Mouse (Mus musculus): ENCODE results near the gene Uncx.

Gene Uncx

GRCm38 (mm10) chr5:139561363-139562001, 18.2 kb downstream of the Uncx start:
- Histone ChIP-seq H3K27me3 (ENCODE audit: insufficient read depth, low read length) (peaks cover 88% of the 10 kb centered on the region), H3K4me1 (replicated peaks; ENCODE audit: low read depth, low read length) (peaks cover 42% of the 10 kb centered on the region)
- TF ChIP-seq CTCF (conservative IDR thresholded peaks at IDR 0.05; ENCODE audit: low read length) = no peak
- TF ChIP-seq NANOG (IDR thresholded peaks at IDR 0.05; ENCODE audit: borderline replicate concordance, low read length) = no peak
- TF ChIP-seq POU5F1 (IDR thresholded peaks at IDR 0.05; ENCODE audit: borderline replicate concordance, low read length) = no peak

GRCm38 (mm10) chr5:139564663-139565062, 21.4 kb downstream of the Uncx start:
- TF ChIP-seq NANOG (IDR thresholded peaks at IDR 0.05; ENCODE audit: borderline replicate concordance, low read length) (no peak), CTCF (conservative IDR thresholded peaks at IDR 0.05; ENCODE audit: low read length) (no peak), POU5F1 (IDR thresholded peaks at IDR 0.05; ENCODE audit: borderline replicate concordance, low read length) (no peak)
- Histone ChIP-seq H3K9me3 (ENCODE audit: low read length) (no peaks in the 10 kb centered on the region), H3K4me1 (replicated peaks; ENCODE audit: low read depth, low read length) (peaks cover 23% of the 10 kb centered on the region), H3K36me3 (ENCODE audit: insufficient read depth, low read length) (no peaks in the 10 kb centered on the region), H3K27me3 (ENCODE audit: insufficient read depth, low read length) (peaks cover 79% of the 10 kb centered on the region), H3K4me3 (replicated peaks; ENCODE audit: low read length) (no peak overlapping the region)

More at GRCm38 (mm10) chr5:139561363-139562001, 18.2 kb downstream of the Uncx start:
- peaks cover 4% of the 10 kb centered on the region; the same call in 1 of the 2 replicates for H3K9me3 ChIP-seq (ENCODE audit: low read length)
- no peaks in the 10 kb centered on the region for H3K36me3 ChIP-seq (ENCODE audit: insufficient read depth, low read length)
- no peak overlapping the region for H3K4me3 ChIP-seq (replicated peaks; ENCODE audit: low read length)

GRCm38 (mm10) chr5:139565462-139565861, 22.2 kb downstream of the Uncx start:
- Histone ChIP-seq H3K4me3 (replicated peaks; ENCODE audit: low read length) (no peak overlapping the region), H3K36me3 (ENCODE audit: insufficient read depth, low read length) (no peaks in the 10 kb centered on the region), H3K9me3 (ENCODE audit: low read length) (no peaks in the 10 kb centered on the region), H3K4me1 (replicated peaks; ENCODE audit: low read depth, low read length) (peaks cover 16% of the 10 kb centered on the region), H3K27me3 (ENCODE audit: insufficient read depth, low read length) (peaks cover 77% of the 10 kb centered on the region)
- TF ChIP-seq CTCF (conservative IDR thresholded peaks at IDR 0.05; ENCODE audit: low read length) (no peak), NANOG (IDR thresholded peaks at IDR 0.05; ENCODE audit: borderline replicate concordance, low read length) (no peak), POU5F1 (IDR thresholded peaks at IDR 0.05; ENCODE audit: borderline replicate concordance, low read length) (no peak)

DNA sequence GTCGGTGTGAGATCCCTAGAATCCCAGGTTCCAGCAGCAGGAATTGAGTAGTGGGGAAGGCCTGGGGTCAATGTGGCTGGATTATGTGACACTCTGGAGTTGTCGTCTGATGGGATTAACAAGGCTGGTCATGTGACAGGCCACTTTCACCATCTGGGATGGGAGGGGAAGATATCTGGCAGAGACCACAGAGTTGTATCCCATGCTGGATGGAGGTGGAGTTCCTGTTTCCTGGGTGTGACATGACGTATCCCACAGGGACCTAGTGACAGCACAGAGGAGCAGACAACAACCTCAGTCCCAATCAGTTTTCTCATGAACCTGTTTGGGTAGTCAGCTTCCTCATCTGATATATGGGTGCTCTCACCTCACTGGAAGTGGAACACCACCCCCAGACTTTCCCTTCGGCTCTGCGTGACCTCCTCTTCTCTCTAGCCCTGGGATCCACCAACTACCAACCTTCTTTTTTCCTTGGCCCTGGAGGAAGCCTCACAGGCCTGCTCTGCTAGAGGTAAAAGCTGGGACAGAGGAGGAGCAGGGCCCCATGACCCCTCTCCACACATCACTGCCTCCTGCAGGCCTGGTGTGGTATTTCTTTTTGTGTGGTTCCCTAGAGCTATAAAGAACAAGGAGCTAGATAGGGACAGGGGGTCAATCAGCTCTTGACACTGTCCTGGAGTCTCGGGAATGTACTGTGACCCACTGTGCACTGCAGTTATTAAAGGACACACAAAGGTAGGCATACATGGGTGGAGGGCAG, 23.5 kb downstream of the Uncx start:
- Histone ChIP-seq H3K27me3 (ENCODE audit: insufficient read depth, low read length) (peaks cover 63% of the 10 kb centered on the region), H3K36me3 (ENCODE audit: insufficient read depth, low read length) (no peaks in the 10 kb centered on the region), H3K4me3 (replicated peaks; ENCODE audit: low read length) (no peak overlapping the region), H3K9me3 (ENCODE audit: low read length) (peaks cover 5% of the 10 kb centered on the region; the same call in 1 of the 2 replicates), H3K4me1 (replicated peaks; ENCODE audit: low read depth, low read length) (peaks cover 18% of the 10 kb centered on the region)
- TF ChIP-seq POU5F1 (IDR thresholded peaks at IDR 0.05; ENCODE audit: borderline replicate concordance, low read length) = no peak
- TF ChIP-seq CTCF (conservative IDR thresholded peaks at IDR 0.05; ENCODE audit: low read length) = no peak
- TF ChIP-seq NANOG (IDR thresholded peaks at IDR 0.05; ENCODE audit: borderline replicate concordance, low read length) = no peak

DNA sequence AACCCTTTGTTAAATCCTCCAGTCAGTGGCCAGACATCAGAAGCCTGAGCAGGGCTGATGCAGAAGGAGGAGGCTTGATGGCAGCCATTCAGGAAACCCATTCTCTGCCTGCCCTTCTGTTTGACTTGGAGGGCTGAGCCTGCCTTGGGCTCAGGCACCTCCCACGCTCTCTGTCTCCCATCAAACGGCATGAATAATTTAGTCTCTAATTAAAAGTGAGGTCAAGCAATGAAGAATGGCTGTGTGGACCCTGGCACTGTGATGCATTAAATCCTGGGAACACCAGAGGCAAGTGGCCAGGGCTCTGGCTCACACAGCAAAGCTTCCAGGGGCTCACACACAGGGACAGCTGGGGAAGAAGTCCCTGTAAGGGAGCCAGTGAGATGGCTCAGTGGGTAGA, 24.8 kb downstream of the Uncx start:
- H3K27me3 ChIP-seq (ENCODE audit: insufficient read depth, low read length) = peaks cover 58% of the 10 kb centered on the region
- H3K36me3 ChIP-seq (ENCODE audit: insufficient read depth, low read length) = no peaks in the 10 kb centered on the region
- no peak overlapping the region for H3K4me3 ChIP-seq (replicated peaks; ENCODE audit: low read length)
- TF ChIP-seq POU5F1 (IDR thresholded peaks at IDR 0.05; ENCODE audit: borderline replicate concordance, low read length) (no peak), CTCF (conservative IDR thresholded peaks at IDR 0.05; ENCODE audit: low read length) (no peak), NANOG (IDR thresholded peaks at IDR 0.05; ENCODE audit: borderline replicate concordance, low read length) (no peak)
- H3K9me3 ChIP-seq (ENCODE audit: low read length) = peaks cover 5% of the 10 kb centered on the region; the same call in 1 of the 2 replicates
- peaks cover 18% of the 10 kb centered on the region for H3K4me1 ChIP-seq (replicated peaks; ENCODE audit: low read depth, low read length)

- TF ChIP-seq CTCF (conservative IDR thresholded peaks at IDR 0.05; ENCODE audit: low read length) = no peak
- TF ChIP-seq NANOG (IDR thresholded peaks at IDR 0.05; ENCODE audit: borderline replicate concordance, low read length) = no peak
- TF ChIP-seq POU5F1 (IDR thresholded peaks at IDR 0.05; ENCODE audit: borderline replicate concordance, low read length) = no peak
- Histone ChIP-seq H3K9me3 (ENCODE audit: low read length) (peaks cover 16% of the 10 kb centered on the region), H3K36me3 (ENCODE audit: insufficient read depth, low read length) (no peaks in the 10 kb centered on the region), H3K27me3 (ENCODE audit: insufficient read depth, low read length) (peaks cover 42% of the 10 kb centered on the region), H3K4me3 (replicated peaks; ENCODE audit: low read length) (no peak overlapping the region), H3K4me1 (replicated peaks; ENCODE audit: low read depth, low read length) (peaks cover 10% of the 10 kb centered on the region)
Measured at GRCm38 (mm10) chr5:139572526-139572925, 29.2 kb downstream of the Uncx start.

DNA sequence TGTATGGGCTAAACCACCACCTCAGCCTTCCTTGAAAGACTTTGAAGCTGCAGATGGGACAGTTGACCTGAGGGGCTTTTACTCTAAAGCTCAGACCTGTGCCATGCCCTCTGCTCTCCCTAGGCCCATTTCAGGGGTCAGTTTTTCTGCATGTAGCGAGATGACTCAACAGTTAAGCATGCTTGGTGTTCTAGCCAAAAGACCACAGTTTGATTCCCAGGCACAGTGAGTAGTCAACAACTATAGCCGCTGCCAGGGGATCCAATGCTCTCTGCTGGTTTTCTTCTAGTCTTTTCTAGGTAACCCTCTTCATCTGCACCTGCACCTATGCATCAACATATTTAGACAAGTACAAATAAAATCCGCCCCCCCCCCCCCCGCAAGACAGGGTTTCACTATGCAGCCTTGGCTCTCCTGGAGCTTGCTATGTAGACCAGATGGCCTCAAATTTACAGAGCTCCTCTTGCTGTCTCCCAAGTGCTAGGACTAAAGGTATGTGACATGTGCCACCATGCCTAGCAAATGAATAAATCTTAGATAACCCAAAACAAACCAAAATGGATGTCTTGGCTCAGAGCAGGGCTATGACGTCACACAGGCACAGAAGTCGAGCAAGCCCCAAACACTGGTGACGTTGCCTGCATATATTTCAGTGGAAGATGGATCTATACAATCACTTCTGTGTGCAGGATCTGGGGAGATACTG, 30.5 kb downstream of the Uncx start:
- Histone ChIP-seq H3K9me3 (ENCODE audit: low read length) (peaks cover 26% of the 10 kb centered on the region), H3K4me1 (replicated peaks; ENCODE audit: low read depth, low read length) (peaks cover 10% of the 10 kb centered on the region), H3K4me3 (replicated peaks; ENCODE audit: low read length) (no peak overlapping the region), H3K27me3 (ENCODE audit: insufficient read depth, low read length) (peaks cover 41% of the 10 kb centered on the region), H3K36me3 (ENCODE audit: insufficient read depth, low read length) (no peaks in the 10 kb centered on the region)
- TF ChIP-seq POU5F1 (IDR thresholded peaks at IDR 0.05; ENCODE audit: borderline replicate concordance, low read length) (no peak), NANOG (IDR thresholded peaks at IDR 0.05; ENCODE audit: borderline replicate concordance, low read length) (no peak), CTCF (conservative IDR thresholded peaks at IDR 0.05; ENCODE audit: low read length) (no peak)

GRCm38 (mm10) chr5:139575054-139575453, 31.8 kb downstream of the Uncx start:
- H3K36me3 ChIP-seq (ENCODE audit: insufficient read depth, low read length) = no peaks in the 10 kb centered on the region
- H3K4me3 ChIP-seq (replicated peaks; ENCODE audit: low read length) = no peak overlapping the region
- peaks cover 39% of the 10 kb centered on the region for H3K27me3 ChIP-seq (ENCODE audit: insufficient read depth, low read length)
- TF ChIP-seq POU5F1 (IDR thresholded peaks at IDR 0.05; ENCODE audit: borderline replicate concordance, low read length) (no peak), NANOG (IDR thresholded peaks at IDR 0.05; ENCODE audit: borderline replicate concordance, low read length) (no peak), CTCF (conservative IDR thresholded peaks at IDR 0.05; ENCODE audit: low read length) (no peak)
- H3K4me1 ChIP-seq (replicated peaks; ENCODE audit: low read depth, low read length) = peaks cover 13% of the 10 kb centered on the region
- peaks cover 32% of the 10 kb centered on the region for H3K9me3 ChIP-seq (ENCODE audit: low read length)

Measured in E14TG2a.4 (cell line).